Mouse (Mus musculus): ENCODE measurements around the gene Plekhg1.

Plekhg1 gene

GRCm38 (mm10) chr10:3740148-3740503 lies at the start of gene Plekhg1:
Gene Plekhg1, plus strand, starts transcription at chr10:3740364.
- no peak for DNase-seq (ENCODE audit: low read depth, low spot score)

GRCm38 (mm10) chr10:3692791-3693190 lies 47.4 kb upstream of the Plekhg1 start:
- DNase-seq (ENCODE audit: low read depth, low spot score): no peak

GRCm38 (mm10) chr10:3693699-3694280 lies 46.4 kb upstream of the Plekhg1 start:
- no peak for DNase-seq (ENCODE audit: low read depth, low spot score)

GRCm38 (mm10) chr10:3695332-3695905 lies 44.7 kb upstream of the Plekhg1 start:
- no peak for DNase-seq (ENCODE audit: low read depth, low spot score)

GRCm38 (mm10) chr10:3696727-3697348 lies 43.3 kb upstream of the Plekhg1 start:
- no peak for DNase-seq (ENCODE audit: low read depth, low spot score)

GRCm38 (mm10) chr10:3697500-3697899 lies 42.7 kb upstream of the Plekhg1 start:
- DNase-seq (ENCODE audit: low read depth, low spot score): no peak

- DNase-seq (ENCODE audit: low read depth, low spot score): no peak
Measured at GRCm38 (mm10) chr10:3700225-3701073, 39.7 kb upstream of the Plekhg1 start.

GRCm38 (mm10) chr10:3701832-3702231 lies 38.3 kb upstream of the Plekhg1 start:
- DNase-seq (ENCODE audit: low read depth, low spot score): no peak

- no peak for DNase-seq (ENCODE audit: low read depth, low spot score)
Measured at GRCm38 (mm10) chr10:3702585-3702984, 37.6 kb upstream of the Plekhg1 start.

GRCm38 (mm10) chr10:3706231-3706630 lies 33.9 kb upstream of the Plekhg1 start:
- no peak for DNase-seq (ENCODE audit: low read depth, low spot score)

GRCm38 (mm10) chr10:3710081-3710480 lies 30.1 kb upstream of the Plekhg1 start:
- no peak for DNase-seq (ENCODE audit: low read depth, low spot score)

GRCm38 (mm10) chr10:3715302-3715943 lies 24.7 kb upstream of the Plekhg1 start:
- no peak for DNase-seq (ENCODE audit: low read depth, low spot score)

GRCm38 (mm10) chr10:3718021-3718865 lies 21.9 kb upstream of the Plekhg1 start:
- no peak for DNase-seq (ENCODE audit: low read depth, low spot score)

GRCm38 (mm10) chr10:3720296-3720695 lies 19.9 kb upstream of the Plekhg1 start:
- no peak for DNase-seq (ENCODE audit: low read depth, low spot score)

GRCm38 (mm10) chr10:3722339-3722738 lies 17.8 kb upstream of the Plekhg1 start:
- no peak for DNase-seq (ENCODE audit: low read depth, low spot score)

- DNase-seq (ENCODE audit: low read depth, low spot score): no peak
Measured at GRCm38 (mm10) chr10:3724665-3725064, 15.5 kb upstream of the Plekhg1 start.

- DNase-seq (ENCODE audit: low read depth, low spot score): no peak
Measured at GRCm38 (mm10) chr10:3729666-3730065, 10.5 kb upstream of the Plekhg1 start.

- DNase-seq (ENCODE audit: low read depth, low spot score): no peak
Measured at GRCm38 (mm10) chr10:3730314-3730713, 9.8 kb upstream of the Plekhg1 start.

- no peak for DNase-seq (ENCODE audit: low read depth, low spot score)
Measured at GRCm38 (mm10) chr10:3737034-3737433, 3.1 kb upstream of the Plekhg1 start.

GRCm38 (mm10) chr10:3740504-3741388 lies 582 bp downstream of the Plekhg1 start:
- DNase-seq (ENCODE audit: low read depth, low spot score): no peak

Measured in CD4-positive helper T cell, adult 2 months (primary cell).